Mouse (Mus musculus): ENCODE measurements around the gene Ppp1r26. TPM values are rescaled to one million over a fixed set of nuclear protein-coding genes. Genes with fewer than 3 reads are reported as not detected.
A peak's percentile ranks its signal among the peaks of the same experiment; 100 is the strongest.
"Not testable (repeated sequence)": the region's sequence is repeated elsewhere in the genome, so short reads cannot be mapped to it uniquely, and the experiment has no call there.

The Ppp1r26 gene
- polyA plus RNA-seq, 1 experiment from 2014 or later = 2.7 TPM

DNA sequence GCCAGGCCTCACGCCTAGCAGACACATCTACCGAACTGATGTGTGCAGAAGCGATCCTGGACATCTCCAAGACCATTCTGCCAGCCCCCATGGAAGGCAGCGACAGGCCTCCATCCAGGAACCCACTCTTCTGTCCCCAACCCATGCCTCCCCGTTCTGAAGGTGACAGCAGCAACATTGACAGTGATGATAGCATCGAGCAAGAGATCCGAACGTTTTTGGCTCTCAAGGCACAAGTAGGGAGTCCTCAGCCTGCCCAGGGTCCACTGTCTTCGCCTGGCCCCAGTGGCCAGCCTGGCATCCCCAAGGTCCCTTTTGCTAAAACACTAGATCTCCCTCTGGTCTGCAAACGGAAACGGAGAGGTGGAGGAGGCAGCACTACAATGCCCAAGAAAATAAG, 5.1 kb downstream of the Ppp1r26 start:
- ATAC-seq = no peak
- H3K4me3 ChIP-seq (replicated peaks) = no peak overlapping the region
- H3K4me2 ChIP-seq (replicated peaks) = no peak overlapping the region
- no peaks in the 10 kb centered on the region for H3K36me3 ChIP-seq
- H3K27ac ChIP-seq = no peak overlapping the region
- 91% methylated on average over 11 of the region's 11 CpGs for WGBS
- no peaks in the 10 kb centered on the region for H3K27me3 ChIP-seq (replicated peaks)
- peaks cover 11% of the 10 kb centered on the region; the same call in 1 of the 2 replicates for H3K4me1 ChIP-seq (replicated peaks)
- no peak overlapping the region for H3K9ac ChIP-seq
- no peaks in the 10 kb centered on the region for H3K9me3 ChIP-seq

DNA sequence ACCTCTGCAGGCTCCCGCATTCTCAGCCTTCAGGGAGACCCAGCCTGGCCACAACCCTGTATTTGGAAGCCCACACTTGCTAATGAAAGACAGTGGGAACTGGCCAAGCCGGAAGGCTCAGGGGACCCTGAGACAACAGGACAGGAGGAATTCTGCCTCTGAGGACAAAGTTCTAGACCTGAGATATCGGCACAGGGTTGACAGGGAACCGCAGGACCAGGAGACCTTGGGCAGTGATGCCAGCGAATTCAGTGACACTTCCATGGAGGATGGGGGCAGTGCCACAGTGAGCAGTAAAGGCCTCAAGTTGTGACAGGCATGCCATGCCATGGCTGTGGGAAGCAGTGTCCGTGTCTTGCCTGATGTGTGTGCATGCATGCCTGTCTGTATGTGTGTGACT, 6.9 kb downstream of the Ppp1r26 start:
- no peak overlapping the region for H3K4me2 ChIP-seq (replicated peaks)
- no peaks in the 10 kb centered on the region for H3K27me3 ChIP-seq (replicated peaks)
- no peaks in the 10 kb centered on the region for H3K9me3 ChIP-seq
- whole genome bisulfite sequencing = 90% methylated on average over 6 of the region's 6 CpGs
- H3K27ac ChIP-seq = no peak overlapping the region
- no peaks in the 10 kb centered on the region for H3K36me3 ChIP-seq
- no peak overlapping the region for H3K4me3 ChIP-seq (replicated peaks)
- H3K9ac ChIP-seq = no peak overlapping the region
- no peak for ATAC-seq
- H3K4me1 ChIP-seq (replicated peaks) = no peaks in the 10 kb centered on the region

DNA sequence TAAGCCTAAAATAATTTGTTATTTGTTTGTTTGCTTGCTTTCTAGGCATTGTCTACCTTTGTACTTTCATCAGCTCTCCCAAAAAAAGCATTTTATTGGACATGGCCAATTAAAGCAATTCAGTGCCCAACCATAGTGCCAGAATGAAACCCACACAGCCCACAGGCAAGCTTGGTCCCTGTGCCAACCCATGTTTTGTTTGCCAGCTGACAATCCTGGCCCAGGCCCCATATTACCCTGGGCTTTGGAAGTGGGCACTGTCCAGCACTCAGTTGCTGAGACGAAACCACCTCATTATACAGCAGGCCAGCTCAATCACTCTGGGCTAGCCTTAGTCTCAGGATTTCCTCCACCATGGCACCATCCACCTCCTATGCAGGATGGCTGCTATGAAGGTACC, 10.0 kb downstream of the Ppp1r26 start:
- Histone ChIP-seq H3K4me1 (replicated peaks) (no peaks in the 10 kb centered on the region), H3K4me3 (replicated peaks) (no peak overlapping the region), H3K27ac (no peak overlapping the region), H3K27me3 (replicated peaks) (no peaks in the 10 kb centered on the region), H3K36me3 (no peaks in the 10 kb centered on the region), H3K4me2 (replicated peaks) (no peak overlapping the region), H3K9ac (no peak overlapping the region), H3K9me3 (no peaks in the 10 kb centered on the region)
- no peak for ATAC-seq
- 68% methylated on average over 1 of the region's 1 CpGs for whole genome bisulfite sequencing

DNA sequence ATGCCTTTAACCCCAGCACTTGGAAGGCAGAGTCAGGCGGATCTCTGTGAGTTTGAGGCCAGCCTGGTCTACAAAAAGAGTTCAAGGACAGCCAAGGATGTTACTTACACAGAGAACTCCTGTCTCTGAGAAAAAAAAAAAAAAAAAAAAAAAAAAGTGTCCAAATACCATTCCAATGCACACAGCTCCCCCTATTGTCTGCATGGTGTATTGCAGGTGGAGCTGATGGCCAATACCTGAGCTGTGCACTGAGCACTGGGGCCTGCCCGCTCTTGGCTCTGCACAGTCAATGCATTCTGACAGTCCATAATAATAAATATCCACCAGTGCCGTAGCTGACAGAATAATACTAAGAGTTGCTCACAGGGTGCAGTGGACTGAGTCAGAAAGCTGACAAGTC, 17.3 kb downstream of the Ppp1r26 start:
- Histone ChIP-seq H3K4me3 (replicated peaks) (no peak overlapping the region), H3K9ac (no peak overlapping the region), H3K27ac (no peak overlapping the region), H3K36me3 (peaks cover 2% of the 10 kb centered on the region), H3K4me1 (replicated peaks) (peaks cover 14% of the 10 kb centered on the region), H3K27me3 (replicated peaks) (no peaks in the 10 kb centered on the region), H3K4me2 (replicated peaks) (no peak overlapping the region), H3K9me3 (no peaks in the 10 kb centered on the region)
- no peak for ATAC-seq
- 54% methylated on average over 3 of the region's 3 CpGs for WGBS

DNA sequence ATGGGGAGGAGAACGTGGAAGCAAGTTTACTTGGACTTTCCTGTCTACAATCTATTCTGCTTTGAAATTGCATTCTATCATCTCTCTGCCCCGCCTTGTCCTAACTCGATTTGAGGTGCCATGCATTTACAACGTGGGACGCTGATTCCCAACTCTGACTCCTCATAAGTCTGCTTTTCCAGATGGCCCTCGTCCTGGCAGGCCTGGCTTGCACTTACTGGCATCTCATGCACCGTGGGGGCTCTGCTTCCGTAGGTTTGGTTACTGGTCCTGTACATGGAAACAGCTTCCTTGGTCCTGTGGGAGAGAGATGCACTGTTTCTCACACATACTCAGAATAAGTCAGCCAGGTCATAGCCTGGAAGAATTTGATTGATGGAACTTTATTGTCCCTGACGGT, 18.3 kb downstream of the Ppp1r26 start:
- no peak for ATAC-seq
- Histone ChIP-seq H3K4me1 (replicated peaks) (peaks cover 18% of the 10 kb centered on the region), H3K4me2 (replicated peaks) (no peak overlapping the region), H3K27me3 (replicated peaks) (no peaks in the 10 kb centered on the region), H3K4me3 (replicated peaks) (no peak overlapping the region), H3K9me3 (no peaks in the 10 kb centered on the region), H3K27ac (no peak overlapping the region), H3K36me3 (peaks cover 12% of the 10 kb centered on the region), H3K9ac (no peak overlapping the region)
- WGBS = 81% methylated on average over 9 of the region's 9 CpGs

DNA sequence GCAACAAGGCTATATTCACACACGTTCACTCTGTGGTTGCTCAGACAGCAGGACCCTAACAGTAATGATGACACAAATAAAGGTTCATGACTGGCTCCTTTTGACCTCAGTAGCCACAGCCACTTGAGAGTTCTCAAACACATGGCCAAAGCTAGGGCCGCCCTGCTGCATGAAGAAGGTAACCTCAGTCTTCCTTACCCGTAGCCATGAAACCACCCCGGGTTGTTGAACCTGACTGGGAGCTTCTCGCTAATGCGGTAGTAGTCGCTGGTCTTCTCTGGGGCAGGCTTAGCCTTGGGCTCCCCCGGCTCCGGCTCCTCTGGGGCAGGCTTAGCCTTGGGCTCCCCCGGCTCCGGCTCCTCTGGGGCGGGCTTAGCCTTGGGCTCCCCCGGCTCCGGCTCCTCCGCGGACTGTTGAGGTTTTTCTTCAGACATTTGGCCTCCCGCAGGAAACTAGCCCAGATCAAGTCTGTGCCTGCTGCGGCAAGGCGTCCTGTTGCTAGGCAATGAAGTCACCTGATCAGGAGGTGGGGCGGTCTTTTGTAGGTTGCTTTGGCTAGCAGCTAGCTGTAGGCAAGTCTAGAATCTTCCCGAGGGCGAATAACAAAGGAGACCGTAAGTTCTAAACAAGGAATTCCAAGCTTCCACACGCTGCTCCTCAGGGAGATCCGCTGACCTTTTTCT, 19.4 kb downstream of the Ppp1r26 start, which contains the start of gene 1700007K13Rik:
Gene 1700007K13Rik (minus strand): TSS at position 497 of the 683 bp plus-strand sequence.
- H3K4me1 ChIP-seq (replicated peaks) = peaks cover 18% of the 10 kb centered on the region
- H3K9ac ChIP-seq = peak within 1 kb of the TSS; percentile 26; the same call in 1 of the 2 replicates
- H3K9me3 ChIP-seq = no peaks in the 10 kb centered on the region
- WGBS = 5% methylated on average over 25 of the region's 25 CpGs
- H3K4me3 ChIP-seq (replicated peaks) = peak within 1 kb of the TSS; percentile 20
- no peaks in the 10 kb centered on the region for H3K27me3 ChIP-seq (replicated peaks)
- peak; percentile 70 for ATAC-seq
- H3K36me3 ChIP-seq = peaks cover 20% of the 10 kb centered on the region
- no peak within 1 kb of the TSS for H3K27ac ChIP-seq
- peak within 1 kb of the TSS; percentile 70 for H3K4me2 ChIP-seq (replicated peaks)

DNA sequence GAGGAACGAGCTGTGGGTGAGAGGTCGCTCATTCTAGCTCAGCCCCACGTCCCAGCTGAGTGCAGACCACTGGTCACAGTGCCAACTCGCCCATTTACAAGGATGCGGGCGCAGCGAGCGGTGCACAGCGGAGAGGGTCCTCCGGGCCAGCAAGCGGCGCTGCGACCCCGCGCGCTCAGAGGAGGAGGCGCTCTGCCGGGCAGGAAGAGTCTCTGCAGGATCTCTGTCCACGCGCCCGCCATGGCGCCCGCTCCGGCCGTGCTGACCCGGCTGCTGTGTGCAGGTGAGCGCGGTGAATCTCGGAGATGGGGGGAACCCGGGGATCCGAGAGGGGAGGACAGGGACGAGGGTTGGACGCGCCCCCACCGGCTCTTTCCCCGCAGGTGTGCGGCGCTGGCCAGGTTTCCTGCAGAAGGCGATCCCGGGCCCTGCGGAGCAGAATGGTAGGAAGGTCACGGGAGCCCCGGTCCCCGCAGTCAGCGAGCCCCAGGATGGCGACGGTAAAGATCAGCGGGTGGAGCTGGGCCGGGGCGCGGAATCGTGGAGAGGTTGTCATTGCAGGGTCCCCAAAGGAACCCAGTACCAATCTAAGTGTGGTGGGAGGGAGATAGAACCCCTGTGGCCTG, 21.4 kb downstream of the Ppp1r26 start, which contains the start of gene Mrps2:
Gene Mrps2 (plus strand): TSS at position 207 of the 626 bp plus-strand sequence.
- H3K9me3 ChIP-seq = no peaks in the 10 kb centered on the region
- H3K4me2 ChIP-seq (replicated peaks) = peak within 1 kb of the TSS; percentile 73
- H3K27ac ChIP-seq = peak within 1 kb of the TSS; percentile 19; the same call in 1 of the 2 replicates
- peak; percentile 93 for ATAC-seq
- peak within 1 kb of the TSS; percentile 89 for H3K9ac ChIP-seq
- under 1% methylated on average over 52 of the region's 52 CpGs for WGBS
- peaks cover 18% of the 10 kb centered on the region for H3K4me1 ChIP-seq (replicated peaks)
- H3K27me3 ChIP-seq (replicated peaks) = no peaks in the 10 kb centered on the region
- H3K36me3 ChIP-seq = peaks cover 35% of the 10 kb centered on the region
- H3K4me3 ChIP-seq (replicated peaks) = peak within 1 kb of the TSS; percentile 76

DNA sequence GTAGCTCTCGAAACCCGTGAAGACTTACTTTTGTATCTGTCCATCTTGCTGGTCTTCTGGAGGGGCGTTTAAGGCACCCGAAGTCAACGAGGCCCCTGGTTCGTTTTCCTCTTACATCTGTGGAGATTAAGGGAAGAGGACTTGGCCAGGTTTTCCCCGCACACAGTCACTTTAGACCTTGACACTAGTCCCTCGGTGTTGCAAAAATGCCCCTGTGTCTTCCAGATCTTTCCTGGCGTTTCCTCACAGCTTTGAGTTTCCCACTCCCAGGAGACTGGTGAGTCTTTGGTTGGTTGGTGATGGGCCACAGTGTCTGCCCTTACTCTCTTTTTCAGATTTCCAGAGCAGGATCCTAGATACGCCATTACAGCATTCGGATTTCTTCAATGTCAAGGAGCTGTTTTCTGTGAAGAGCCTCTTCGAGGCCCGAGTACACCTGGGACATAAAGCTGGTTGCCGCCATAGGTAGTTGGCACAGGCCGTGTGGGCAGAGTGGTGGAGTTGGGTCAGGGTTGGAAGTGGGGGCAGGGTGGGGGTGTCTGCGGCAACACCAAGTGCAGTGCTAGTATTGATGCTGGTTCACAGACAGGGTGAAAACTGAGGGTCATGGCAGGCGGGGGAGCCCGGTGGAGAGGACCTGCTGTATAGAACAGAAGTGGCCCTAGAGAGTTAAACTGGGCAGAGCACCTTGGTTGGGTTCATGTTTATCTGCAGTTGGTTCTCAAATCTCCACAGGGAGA, 22.1 kb downstream of the Ppp1r26 start:
- Histone ChIP-seq H3K36me3 (peaks cover 35% of the 10 kb centered on the region), H3K4me1 (replicated peaks) (peaks cover 18% of the 10 kb centered on the region), H3K27me3 (replicated peaks) (no peaks in the 10 kb centered on the region), H3K9ac (peak overlapping the region; percentile 89), H3K4me2 (replicated peaks) (peak overlapping the region; percentile 73), H3K27ac (no peak overlapping the region), H3K4me3 (replicated peaks) (peak overlapping the region; percentile 76), H3K9me3 (0 out of 2 replicates have a peak, but pooled peaks cover 2% of the 10 kb centered on the region)
- 54% methylated on average over 18 of the region's 18 CpGs for WGBS
- ATAC-seq = no peak

DNA sequence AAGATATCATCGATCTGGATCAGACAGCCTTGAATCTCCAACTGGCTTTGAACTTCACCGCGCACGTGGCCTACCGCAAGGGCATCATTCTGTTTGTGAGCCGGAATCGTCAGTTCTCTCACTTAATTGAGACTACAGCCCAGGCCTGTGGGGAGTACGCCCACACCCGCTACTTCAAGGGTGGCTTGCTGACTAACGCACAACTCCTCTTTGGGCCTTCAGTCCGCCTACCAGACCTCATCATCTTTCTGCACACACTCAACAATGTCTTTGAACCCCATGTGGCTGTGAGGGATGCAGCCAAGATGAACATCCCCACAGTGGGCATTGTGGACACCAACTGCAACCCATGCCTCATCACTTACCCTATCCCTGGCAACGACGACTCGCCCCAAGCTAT, 22.9 kb downstream of the Ppp1r26 start:
- WGBS = 96% methylated on average over 14 of the region's 14 CpGs
- Histone ChIP-seq H3K9ac (no peak overlapping the region), H3K27ac (no peak overlapping the region), H3K9me3 (0 out of 2 replicates have a peak, but pooled peaks cover 2% of the 10 kb centered on the region), H3K27me3 (replicated peaks) (no peaks in the 10 kb centered on the region), H3K4me3 (replicated peaks) (no peak overlapping the region), H3K4me2 (replicated peaks) (no peak overlapping the region), H3K4me1 (replicated peaks) (peaks cover 18% of the 10 kb centered on the region), H3K36me3 (peaks cover 35% of the 10 kb centered on the region)
- no peak for ATAC-seq

DNA sequence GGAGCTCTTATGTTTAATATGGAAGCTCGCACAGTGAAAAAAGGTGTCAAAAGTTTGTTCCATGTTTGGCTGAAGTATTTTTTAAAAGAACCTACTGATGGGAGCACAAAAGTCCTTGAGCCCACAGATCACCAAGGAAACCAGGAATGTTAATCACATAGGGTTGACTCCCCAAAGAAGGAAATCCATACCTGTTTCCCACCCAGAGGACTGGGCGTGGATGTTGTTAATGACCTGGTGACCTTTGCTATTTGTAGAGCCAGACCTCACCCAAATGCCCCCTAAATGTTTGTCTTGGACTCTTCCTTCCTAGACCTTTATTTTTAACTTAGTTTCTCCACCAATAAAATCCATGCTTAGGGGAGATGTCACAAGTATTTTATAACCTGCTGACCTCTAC, 24.0 kb downstream of the Ppp1r26 start:
- no peak for ATAC-seq
- peaks cover 18% of the 10 kb centered on the region for H3K4me1 ChIP-seq (replicated peaks)
- WGBS = 80% methylated on average over 2 of the region's 2 CpGs
- H3K36me3 ChIP-seq = peaks cover 35% of the 10 kb centered on the region
- 0 out of 2 replicates have a peak, but pooled peaks cover 2% of the 10 kb centered on the region for H3K9me3 ChIP-seq
- no peak overlapping the region for H3K27ac ChIP-seq
- no peak overlapping the region for H3K4me2 ChIP-seq (replicated peaks)
- H3K4me3 ChIP-seq (replicated peaks) = no peak overlapping the region
- no peaks in the 10 kb centered on the region for H3K27me3 ChIP-seq (replicated peaks)
- H3K9ac ChIP-seq = no peak overlapping the region

DNA sequence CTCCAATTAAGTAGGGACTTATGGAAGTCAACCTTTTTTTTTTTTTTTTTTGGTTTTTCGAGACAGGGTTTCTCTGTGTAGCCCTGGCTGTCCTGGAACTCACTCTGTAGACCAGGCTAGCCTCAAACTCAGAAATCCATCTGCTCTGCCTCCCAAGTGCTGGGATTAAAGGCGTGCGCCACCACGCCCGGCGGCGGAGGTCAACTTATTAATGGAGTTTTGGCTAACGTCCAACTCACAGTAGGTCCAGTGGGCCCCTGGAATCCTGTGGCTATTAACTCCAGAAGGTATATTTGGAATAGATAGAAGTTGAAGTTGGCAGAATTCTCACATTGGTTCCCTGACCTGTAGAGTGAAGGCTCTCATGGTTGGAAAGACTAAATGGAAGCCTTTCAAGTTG, 25.4 kb downstream of the Ppp1r26 start:
- not testable (repeated sequence) for H3K9ac ChIP-seq; H3K4me2 ChIP-seq (replicated peaks); H3K4me3 ChIP-seq (replicated peaks); H3K27ac ChIP-seq; H3K27me3 ChIP-seq (replicated peaks); H3K9me3 ChIP-seq; H3K4me1 ChIP-seq (replicated peaks); ATAC-seq
- 93% methylated on average over 8 of the region's 8 CpGs for WGBS
- peaks cover 35% of the 10 kb centered on the region for H3K36me3 ChIP-seq

DNA sequence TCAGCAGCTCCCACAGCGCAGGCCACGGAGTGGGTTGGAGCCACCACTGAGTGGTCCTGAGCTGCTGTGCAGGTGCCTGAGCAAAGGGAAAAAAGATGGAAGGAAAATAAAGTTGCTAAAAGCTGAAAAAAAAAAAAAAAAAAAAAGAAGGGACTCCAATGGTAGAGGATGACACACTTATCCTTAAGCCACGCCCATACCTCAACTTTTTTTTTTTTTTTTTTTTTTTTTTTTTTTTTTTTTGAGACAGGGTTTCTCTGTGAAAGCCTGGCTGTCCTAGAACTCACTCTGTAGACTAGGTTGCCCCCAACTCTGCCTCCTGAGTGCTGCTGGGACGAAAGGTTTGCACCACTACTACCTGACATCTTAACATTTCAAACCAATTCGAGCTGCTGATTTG, 31.4 kb downstream of the Ppp1r26 start:
- not testable (repeated sequence) for H3K9me3 ChIP-seq; H3K27me3 ChIP-seq (replicated peaks); H3K4me2 ChIP-seq (replicated peaks); ATAC-seq; H3K36me3 ChIP-seq; H3K4me3 ChIP-seq (replicated peaks); H3K9ac ChIP-seq; H3K27ac ChIP-seq; H3K4me1 ChIP-seq (replicated peaks)
- WGBS = 94% methylated on average over 5 of the region's 5 CpGs

Data from intestine, embryonic 15.5 days (tissue).